Mouse (Mus musculus): ENCODE data around the gene Olfr62.

DNA sequence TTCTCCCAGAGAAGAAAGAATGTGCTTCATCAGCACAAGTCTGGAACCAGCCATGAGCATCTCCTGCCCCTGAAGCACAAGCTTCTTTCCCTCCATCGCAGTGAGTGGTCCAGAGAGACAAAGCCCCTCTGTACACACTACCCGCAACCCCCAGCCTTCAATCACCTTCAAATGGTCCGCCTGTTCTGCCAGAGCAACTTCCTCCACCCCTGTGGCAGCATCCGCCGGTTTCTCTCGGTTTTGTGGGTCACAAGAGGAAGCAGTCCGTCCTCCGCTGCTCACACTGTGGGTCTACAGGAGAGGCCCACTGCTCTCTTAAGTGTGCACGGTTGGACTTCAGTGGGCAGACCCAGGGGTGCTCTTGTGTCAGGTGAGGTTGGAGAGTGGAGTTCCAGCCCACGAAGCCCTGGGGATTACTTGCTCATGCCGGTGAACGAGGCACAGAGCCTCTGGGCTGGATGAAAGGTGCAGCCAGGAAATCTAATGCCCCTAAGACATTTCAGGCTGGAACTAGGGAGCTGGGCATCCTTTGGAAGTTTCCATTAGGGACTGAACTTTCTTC lies 33.7 kb downstream of the Olfr62 start, which contains the start of gene Olfr1342:
- TF ChIP-seq MYOG (IDR thresholded peaks at IDR 0.05; ENCODE audit: control insufficient read depth in 1 of 3, insufficient read depth in 1 of 3, insufficient read length in 2 of 3, low read depth in 2 of 3): no peak
- TF ChIP-seq POLR2A (IDR thresholded peaks at IDR 0.05; ENCODE audit: insufficient read length, low read depth): no peak

All from myocyte (in vitro differentiated cells).